Mouse (Mus musculus) G1E (cell line): ENCODE measurements at regions not wholly inside any gene's neighbourhood (a gene's known extent, or its start where the extent isn't known, plus 50 kb on each side); places are given as distances from the start of the nearest gene placed in this dataset.

ENCODE experiments used
- CTCF ChIP-seq: IDR thresholded peaks from 2 replicates; pipeline ENCODE4 v1.5.1; 2012; ENCODE audit warnings: low read depth, low read length, inconsistent platforms, mixed read lengths
- GATA1 ChIP-seq: IDR thresholded peaks from 2 replicates; pipeline ENCODE4 v1.6.1; 2012; ENCODE audit warnings: borderline replicate concordance, low read length, inconsistent platforms, mixed read lengths
- GATA2 ChIP-seq: IDR thresholded peaks from 2 replicates; pipeline ENCODE4 v1.6.1; 2012; ENCODE audit warnings: low read depth, low read length, inconsistent platforms, borderline replicate concordance
- POLR2AphosphoS5 ChIP-seq: IDR thresholded peaks from 2 replicates; pipeline ENCODE4 v1.6.1; 2012; ENCODE audit warnings: low read depth, low read length, inconsistent platforms; ENCODE audit not compliant: insufficient replicate concordance
- TAL1 ChIP-seq: conservative IDR thresholded peaks from 2 replicates; pipeline ENCODE4 v1.6.1; 2012; ENCODE audit warnings: low read depth, low read length, inconsistent platforms, mixed read lengths

DNA sequence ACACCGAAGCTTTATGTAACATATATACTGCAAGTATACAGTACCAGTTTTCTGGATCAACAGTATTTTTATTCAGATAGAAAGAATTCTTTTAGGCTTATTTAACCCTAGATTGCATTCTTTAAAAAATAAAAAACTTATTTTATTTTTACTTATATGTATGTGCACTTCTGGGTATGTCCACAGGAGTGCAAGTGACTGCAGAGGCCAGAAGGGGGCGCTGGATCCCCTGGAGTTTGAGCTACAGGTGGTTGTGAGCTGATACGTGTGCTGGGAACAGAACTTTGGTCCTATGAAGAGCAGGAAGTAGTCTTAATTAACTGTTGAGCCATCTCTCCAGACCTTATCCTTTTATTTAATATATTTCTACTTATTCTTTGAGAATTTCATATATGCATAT lies 145.3 kb upstream of the Atp1b1 start:
- TF ChIP-seq CTCF (no peak), GATA1 (no peak), TAL1 (no peak), POLR2AphosphoS5 (no peak), GATA2 (no peak)
